Mouse (Mus musculus): ENCODE measurements around the gene Cubn.

The Cubn gene

GRCm38 (mm10) chr2:13484566-13484965, 7.0 kb downstream of the Cubn start:
- DNase-seq (ENCODE audit: low spot score): peak; percentile 8

- DNase-seq (ENCODE audit: low spot score): no peak
These were observed 10.9 kb downstream of the Cubn start for GRCm38 (mm10) chr2:13480744-13481143.

- no peak for DNase-seq (ENCODE audit: low spot score)
These were observed 12.4 kb downstream of the Cubn start for GRCm38 (mm10) chr2:13479165-13479564.

- DNase-seq (ENCODE audit: low spot score): no peak
These were observed 21.5 kb downstream of the Cubn start for GRCm38 (mm10) chr2:13470108-13470507.

GRCm38 (mm10) chr2:13469641-13470040, 22.0 kb downstream of the Cubn start:
- DNase-seq (ENCODE audit: low spot score): no peak

- no peak for DNase-seq (ENCODE audit: low spot score)
These were observed 24.9 kb downstream of the Cubn start for GRCm38 (mm10) chr2:13466685-13467084.

- no peak for DNase-seq (ENCODE audit: low spot score)
These were observed 33.5 kb downstream of the Cubn start for GRCm38 (mm10) chr2:13458088-13458487.

- DNase-seq (ENCODE audit: low spot score): no peak
These were observed 34.8 kb downstream of the Cubn start for GRCm38 (mm10) chr2:13456821-13457220.

- no peak for DNase-seq (ENCODE audit: low spot score)
These were observed 39.8 kb downstream of the Cubn start for GRCm38 (mm10) chr2:13451495-13452491.

- DNase-seq (ENCODE audit: low spot score): no peak
These were observed 40.7 kb downstream of the Cubn start for GRCm38 (mm10) chr2:13450895-13451294.

GRCm38 (mm10) chr2:13450470-13450869, 41.1 kb downstream of the Cubn start:
- no peak for DNase-seq (ENCODE audit: low spot score)

GRCm38 (mm10) chr2:13445156-13445555, 46.5 kb downstream of the Cubn start:
- DNase-seq (ENCODE audit: low spot score): no peak

- no peak for DNase-seq (ENCODE audit: low spot score)
These were observed 52.6 kb downstream of the Cubn start for GRCm38 (mm10) chr2:13438983-13439382.

- DNase-seq (ENCODE audit: low spot score): peak; percentile 25
These were observed 53.3 kb downstream of the Cubn start for GRCm38 (mm10) chr2:13438275-13438845.

GRCm38 (mm10) chr2:13432002-13432401, 59.6 kb downstream of the Cubn start:
- DNase-seq (ENCODE audit: low spot score): no peak

- peak; percentile 68 for DNase-seq (ENCODE audit: low spot score)
These were observed 69.4 kb downstream of the Cubn start for GRCm38 (mm10) chr2:13421974-13422760.

GRCm38 (mm10) chr2:13416765-13417524, 74.7 kb downstream of the Cubn start:
- DNase-seq (ENCODE audit: low spot score): no peak

- peak; percentile 92 for DNase-seq (ENCODE audit: low spot score)
These were observed 78.0 kb downstream of the Cubn start for GRCm38 (mm10) chr2:13413520-13414178.

- peak; percentile 54 for DNase-seq (ENCODE audit: low spot score)
These were observed 81.0 kb downstream of the Cubn start for GRCm38 (mm10) chr2:13410660-13411059.

GRCm38 (mm10) chr2:13409767-13410519, 81.7 kb downstream of the Cubn start:
- DNase-seq (ENCODE audit: low spot score): peak; percentile 63
